10 mouse cellular contexts compared by ENCODE assay signal in genomic region chrX:85343517-85343916, GRCm38 (mm10).
DNase-seq lines count a peak whose midpoint lies in the region; ATAC-seq and TF ChIP-seq lines count a peak whose summit lies in the region.
"Had no signal": no experiment of that assay in that cellular context is flagged by ENCODE, and none has a peak within 500 bp of the region (broad histone marks: within the 10 kb centered on the region; RNA-seq: fewer than 3 reads in every experiment).

No protein-coding gene starts in this region.

- no peak overlapping the region for H3K4me2 ChIP-seq in lung, embryonic 14.5 days
- no peak overlapping the region for H3K4me2 ChIP-seq in embryonic facial prominence, embryonic 14.5 days (ENCODE audit: low read depth, low read length)
- H3K4me2 ChIP-seq in hindbrain, embryonic 14.5 days (replicated peaks) = no peak overlapping the region
- H3K4me2 ChIP-seq: heart, embryonic 13.5 days; liver, embryonic 15.5 days had no signal

- H3K27ac ChIP-seq in lung, embryonic 14.5 days (ENCODE audit: low read depth) = no peak overlapping the region
- H3K27ac ChIP-seq in embryonic facial prominence, embryonic 14.5 days (replicated peaks; ENCODE audit: low read depth, low read length) = no peak overlapping the region
- no peak overlapping the region for H3K27ac ChIP-seq in hindbrain, embryonic 14.5 days
- H3K27ac ChIP-seq: heart, embryonic 13.5 days; liver, embryonic 15.5 days had no signal

- no peaks in the 10 kb centered on the region for H3K4me1 ChIP-seq in lung, embryonic 14.5 days (ENCODE audit: insufficient read depth)
- H3K4me1 ChIP-seq in embryonic facial prominence, embryonic 14.5 days (ENCODE audit: control insufficient read depth, insufficient read depth, low read length) = no peaks in the 10 kb centered on the region
- no peaks in the 10 kb centered on the region for H3K4me1 ChIP-seq in hindbrain, embryonic 14.5 days (replicated peaks; ENCODE audit: control insufficient read depth, insufficient read depth, low read length)
- H3K4me1 ChIP-seq: heart, embryonic 13.5 days; liver, embryonic 15.5 days had no signal

- H3K4me3 ChIP-seq in lung, embryonic 14.5 days (ENCODE audit: low read depth, low read length) = no peak overlapping the region
- no peak overlapping the region for H3K4me3 ChIP-seq in embryonic facial prominence, embryonic 14.5 days (ENCODE audit: low read depth, low read length)
- no peak overlapping the region for H3K4me3 ChIP-seq in hindbrain, embryonic 14.5 days (replicated peaks; ENCODE audit: low read length)
- H3K4me3 ChIP-seq: heart, embryonic 13.5 days; liver, embryonic 15.5 days had no signal

- no peak for TF ChIP-seq CTCF in lung, embryonic 14.5 days (IDR thresholded peaks at IDR 0.05; ENCODE audit: low read depth)

- no peak overlapping the region for H3K9ac ChIP-seq in lung, embryonic 14.5 days
- no peak overlapping the region for H3K9ac ChIP-seq in embryonic facial prominence, embryonic 14.5 days (ENCODE audit: low read depth, low read length)
- H3K9ac ChIP-seq in hindbrain, embryonic 14.5 days = no peak overlapping the region
- H3K9ac ChIP-seq: heart, embryonic 13.5 days; liver, embryonic 15.5 days had no signal

- DNase-seq in lung, embryonic 14.5 days = peak; percentile 83
- no peak for DNase-seq in lung, adult 18-20 months
- peak; percentile 81 for DNase-seq in embryonic facial prominence, embryonic 14.5 days (ENCODE audit: low spot score)
- peak; percentile 48 for DNase-seq in hindbrain, embryonic 14.5 days (ENCODE audit: low spot score)
- peak; percentile 32 for DNase-seq in lung, postnatal 14 days
- no peak for DNase-seq in MN1 (ENCODE audit: low spot score)
- no peak for DNase-seq in thymus, postnatal 36 days

- WGBS in lung, embryonic 14.5 days = 49% methylated on average over 3 of the region's 3 CpGs
- 42% methylated on average over 3 of the region's 3 CpGs for WGBS in embryonic facial prominence, embryonic 14.5 days
- WGBS in hindbrain, embryonic 14.5 days = 39% methylated on average over 3 of the region's 3 CpGs

- no peaks in the 10 kb centered on the region for H3K9me3 ChIP-seq in lung, embryonic 14.5 days (ENCODE audit: low read depth, low read length)
- H3K9me3 ChIP-seq in embryonic facial prominence, embryonic 14.5 days (ENCODE audit: control insufficient read depth, low read length) = no peaks in the 10 kb centered on the region
- H3K9me3 ChIP-seq in hindbrain, embryonic 14.5 days (ENCODE audit: control insufficient read depth, low read length) = no peaks in the 10 kb centered on the region
- H3K9me3 ChIP-seq: heart, embryonic 13.5 days; liver, embryonic 15.5 days had no signal

- no peaks in the 10 kb centered on the region for H3K36me3 ChIP-seq in lung, embryonic 14.5 days (ENCODE audit: insufficient read depth)
- H3K36me3 ChIP-seq in embryonic facial prominence, embryonic 14.5 days (ENCODE audit: control insufficient read depth, insufficient read depth, low read length) = no peaks in the 10 kb centered on the region
- H3K36me3 ChIP-seq in hindbrain, embryonic 14.5 days (replicated peaks; ENCODE audit: control insufficient read depth, insufficient read depth) = no peaks in the 10 kb centered on the region
- H3K36me3 ChIP-seq: heart, embryonic 13.5 days; liver, embryonic 15.5 days had no signal

- ATAC-seq in lung, embryonic 14.5 days (ENCODE audit: insufficient read depth) = peak; percentile 90
- peak; percentile 90 for ATAC-seq in embryonic facial prominence, embryonic 14.5 days (ENCODE audit: low read depth)
- ATAC-seq in hindbrain, embryonic 14.5 days (ENCODE audit: low FRiP score) = peak; percentile 31; the same call in 1 of the 2 replicates
- ATAC-seq in erythroid progenitor cell, adult 5-6 weeks (replicated peaks; ENCODE audit: low FRiP score, poor library complexity, severe bottlenecking) = no peak

- H3K27me3 ChIP-seq in lung, embryonic 14.5 days (ENCODE audit: insufficient read depth, low read length) = no peaks in the 10 kb centered on the region
- no peaks in the 10 kb centered on the region for H3K27me3 ChIP-seq in embryonic facial prominence, embryonic 14.5 days (replicated peaks; ENCODE audit: control insufficient read depth, insufficient read depth, low read length)
- H3K27me3 ChIP-seq in hindbrain, embryonic 14.5 days (ENCODE audit: control insufficient read depth, insufficient read depth, low read length) = no peaks in the 10 kb centered on the region
- H3K27me3 ChIP-seq: heart, embryonic 13.5 days; liver, embryonic 15.5 days had no signal

Comparison
In these comparisons a context has a peak if more than half of its experiments do, and no peak if none do; other contexts are left out.
1. DNase-seq: peak in lung, embryonic 14.5 days (single experiment), embryonic facial prominence, embryonic 14.5 days (single experiment), hindbrain, embryonic 14.5 days (single experiment) and lung, postnatal 14 days (single experiment); none in lung, adult 18-20 months (0 of 2), MN1 (single experiment) and thymus, postnatal 36 days (0 of 2).